Mouse (Mus musculus) hindbrain, embryonic 16.5 days (tissue): Measurements from ENCODE around the gene Armh1. TPM values are rescaled to one million over a fixed set of nuclear protein-coding genes. Genes with fewer than 3 reads are reported as not detected.

ENCODE experiments used
- ATAC-seq: fragments of 200-750 bp; cut with Nextera tagmentation; 2 replicates; pipeline ENCODE4 v1.8.0; 2017; ENCODE audit warnings: moderate TSS enrichment, moderate library complexity
- H3K27ac ChIP-seq: fragments of 300-500 bp; sonication (generic); 2 replicates; pipeline ENCODE4 v1.5.1; 2014; ENCODE audit warnings: low read depth, mild to moderate bottlenecking, control low read depth, low read length, moderate library complexity
- H3K27me3 ChIP-seq: fragments of 300-500 bp; sonication (generic); replicated peaks from 2 replicates; pipeline ENCODE4 v1.6.1; 2014; ENCODE audit warnings: low read length; ENCODE audit not compliant: control insufficient read depth, insufficient read depth
- H3K36me3 ChIP-seq: fragments of 300-500 bp; sonication (generic); 2 replicates; pipeline ENCODE4 v1.6.1; 2014; ENCODE audit warnings: mild to moderate bottlenecking, low read length, moderate library complexity, mixed read lengths; ENCODE audit not compliant: control insufficient read depth, insufficient read depth
- H3K4me1 ChIP-seq: fragments of 300-500 bp; sonication (generic); 2 replicates; pipeline ENCODE4 v1.6.1; 2014; ENCODE audit warnings: low read depth, low read length; ENCODE audit not compliant: control insufficient read depth, insufficient read depth
- H3K4me2 ChIP-seq: fragments of 300-500 bp; sonication (generic); 2 replicates; pipeline ENCODE4 v1.6.1; 2014; ENCODE audit warnings: mild to moderate bottlenecking, low read length, control low read depth, moderate library complexity
- H3K4me3 ChIP-seq: fragments of 300-500 bp; sonication (generic); 2 replicates; pipeline ENCODE4 v1.5.1; 2014; ENCODE audit warnings: mild to moderate bottlenecking, low read length, control low read depth, moderate library complexity
- H3K9ac ChIP-seq: fragments of 300-500 bp; sonication (generic); 2 replicates; pipeline ENCODE4 v1.6.1; 2014; ENCODE audit warnings: low read depth, mild to moderate bottlenecking, control low read depth, low read length, moderate library complexity
- H3K9me3 ChIP-seq: fragments of 300-500 bp; sonication (generic); 2 replicates; pipeline ENCODE4 v1.6.1; 2014; ENCODE audit warnings: mild to moderate bottlenecking, low read length, moderate library complexity; ENCODE audit not compliant: control insufficient read depth
- WGBS: fragments of 180-500 bp; shearing (Covaris S2); extraction: QIAGEN DNeasy Blood & Tissue Kit; methylation state at CpG from one replicate; pipeline ENCODE4 v1.1.7; 2014; 5-methylcytosine and 5-hydroxymethylcytosine counted together
- polyA plus RNA-seq: library from polyadenylated mRNA; unstranded; fragments of >200 nt; fragmentation: Nextera tagmentation; extraction: Ambion mirVana; gene quantifications from 2 replicates; pipeline ENCODE4 v1.2.1, GENCODE M21; 2015

Gene Armh1
- polyA plus RNA-seq, 1 experiment from 2014 or later = 2.3 TPM

GRCm38 (mm10) chr4:117283271-117284191, 31.6 kb upstream of the Armh1 start:
- Histone ChIP-seq H3K4me1 (peaks cover 29% of the 10 kb centered on the region), H3K36me3 (peaks cover 13% of the 10 kb centered on the region; the same call in 1 of the 2 replicates), H3K9me3 (no peaks in the 10 kb centered on the region), H3K9ac (peak overlapping the region; percentile 19; the same call in 1 of the 2 replicates), H3K27me3 (no peaks in the 10 kb centered on the region), H3K4me2 (no peak overlapping the region), H3K27ac (peak overlapping the region; percentile 57; the same call in 1 of the 2 replicates), H3K4me3 (no peak overlapping the region)
- ATAC-seq = peak; percentile 65
- 28% methylated on average over 22 of the region's 22 CpGs for WGBS

- H3K4me1 ChIP-seq = peaks cover 20% of the 10 kb centered on the region
- no peak overlapping the region for H3K9ac ChIP-seq
- H3K4me2 ChIP-seq = no peak overlapping the region
- H3K27me3 ChIP-seq = no peaks in the 10 kb centered on the region
- 58% methylated on average over 19 of the region's 19 CpGs for WGBS
- no peak overlapping the region for H3K4me3 ChIP-seq
- H3K27ac ChIP-seq = no peak overlapping the region
- ATAC-seq = no peak
- no peaks in the 10 kb centered on the region for H3K9me3 ChIP-seq
- H3K36me3 ChIP-seq = peaks cover 22% of the 10 kb centered on the region
Observed at GRCm38 (mm10) chr4:117281090-117281845, 29.3 kb upstream of the Armh1 start.

GRCm38 (mm10) chr4:117280397-117280930, 28.5 kb upstream of the Armh1 start:
- no peak for ATAC-seq
- WGBS = 68% methylated on average over 8 of the region's 8 CpGs
- H3K9ac ChIP-seq = no peak overlapping the region
- no peak overlapping the region for H3K27ac ChIP-seq
- no peaks in the 10 kb centered on the region for H3K9me3 ChIP-seq
- H3K4me2 ChIP-seq = no peak overlapping the region
- no peaks in the 10 kb centered on the region for H3K27me3 ChIP-seq
- peaks cover 20% of the 10 kb centered on the region for H3K4me1 ChIP-seq
- H3K4me3 ChIP-seq = no peak overlapping the region
- peaks cover 19% of the 10 kb centered on the region for H3K36me3 ChIP-seq

- Histone ChIP-seq H3K27ac (no peak overlapping the region), H3K27me3 (no peaks in the 10 kb centered on the region), H3K9me3 (peaks cover 2% of the 10 kb centered on the region), H3K36me3 (peaks cover 23% of the 10 kb centered on the region), H3K4me1 (peaks cover 15% of the 10 kb centered on the region), H3K4me2 (no peak overlapping the region), H3K4me3 (no peak overlapping the region), H3K9ac (no peak overlapping the region)
- ATAC-seq = no peak
- 81% methylated on average over 2 of the region's 2 CpGs for WGBS
Observed at GRCm38 (mm10) chr4:117279253-117279642, 27.3 kb upstream of the Armh1 start.

- WGBS = 59% methylated on average over 10 of the region's 10 CpGs
- Histone ChIP-seq H3K4me2 (no peak overlapping the region), H3K27me3 (no peaks in the 10 kb centered on the region), H3K4me3 (no peak overlapping the region), H3K4me1 (peaks cover 8% of the 10 kb centered on the region), H3K27ac (no peak overlapping the region), H3K36me3 (peaks cover 26% of the 10 kb centered on the region), H3K9ac (no peak overlapping the region), H3K9me3 (peaks cover 5% of the 10 kb centered on the region)
- no peak for ATAC-seq
Observed at GRCm38 (mm10) chr4:117278381-117279252, 26.7 kb upstream of the Armh1 start.

GRCm38 (mm10) chr4:117277687-117278086, 25.8 kb upstream of the Armh1 start:
- H3K4me3 ChIP-seq = no peak overlapping the region
- H3K9me3 ChIP-seq = peaks cover 5% of the 10 kb centered on the region
- ATAC-seq = no peak
- H3K4me1 ChIP-seq = peaks cover 6% of the 10 kb centered on the region
- WGBS = 85% methylated on average over 7 of the region's 7 CpGs
- H3K9ac ChIP-seq = no peak overlapping the region
- H3K36me3 ChIP-seq = peaks cover 26% of the 10 kb centered on the region
- H3K27me3 ChIP-seq = no peaks in the 10 kb centered on the region
- H3K4me2 ChIP-seq = no peak overlapping the region
- H3K27ac ChIP-seq = no peak overlapping the region

- Histone ChIP-seq H3K4me2 (no peak overlapping the region), H3K9ac (no peak overlapping the region), H3K9me3 (peaks cover 5% of the 10 kb centered on the region), H3K4me1 (peaks cover 6% of the 10 kb centered on the region), H3K27me3 (no peaks in the 10 kb centered on the region), H3K36me3 (peaks cover 23% of the 10 kb centered on the region), H3K4me3 (no peak overlapping the region), H3K27ac (no peak overlapping the region)
- no peak for ATAC-seq
- 66% methylated on average over 13 of the region's 13 CpGs for WGBS
Observed at GRCm38 (mm10) chr4:117277021-117277420, 25.1 kb upstream of the Armh1 start.

GRCm38 (mm10) chr4:117276281-117276711, 24.4 kb upstream of the Armh1 start:
- Histone ChIP-seq H3K36me3 (peaks cover 23% of the 10 kb centered on the region), H3K4me3 (no peak overlapping the region), H3K4me1 (peaks cover 6% of the 10 kb centered on the region), H3K27ac (no peak overlapping the region), H3K9ac (no peak overlapping the region), H3K27me3 (no peaks in the 10 kb centered on the region), H3K9me3 (peaks cover 5% of the 10 kb centered on the region), H3K4me2 (no peak overlapping the region)
- ATAC-seq = peak; percentile 59
- WGBS = 74% methylated on average over 17 of the region's 17 CpGs
